Mouse (Mus musculus) liver, embryonic 14.5 days (tissue): Measurements from ENCODE around the gene Gpr179.
"Not testable (repeated sequence)": the region's sequence is repeated elsewhere in the genome, so short reads cannot be mapped to it uniquely, and the experiment has no call there.

Source experiments
- CTCF ChIP-seq: IDR thresholded peaks from 2 replicates; pipeline ENCODE4 v1.5.1; 2016; ENCODE audit warnings: antibody characterized with exemption, low read depth, control low read depth
- EP300 ChIP-seq: IDR thresholded peaks from 2 replicates; pipeline ENCODE4 v1.6.1; 2016; ENCODE audit warnings: antibody characterized with exemption, low read depth

DNA sequence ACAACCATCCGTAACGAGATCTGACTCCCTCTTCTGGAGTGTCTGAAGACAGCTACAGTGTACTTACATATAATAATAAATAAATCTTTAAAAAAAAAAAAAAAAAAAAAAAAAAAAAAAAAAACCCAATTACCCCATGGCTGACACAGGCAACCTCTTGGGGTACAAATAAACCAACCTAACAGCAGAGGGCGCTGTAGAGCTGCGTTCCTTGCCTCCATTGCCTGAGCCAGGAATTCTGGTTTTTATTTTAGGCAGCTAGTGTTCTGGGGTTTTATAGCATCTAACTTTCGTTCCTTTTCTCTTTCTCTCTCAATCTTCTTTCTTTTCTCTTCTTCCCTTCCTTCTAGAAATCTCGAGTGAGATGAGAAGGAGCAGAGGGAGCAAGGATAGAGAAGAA, 5.8 kb upstream of the Gpr179 start:
- TF ChIP-seq CTCF: peak; percentile 86
- not testable (repeated sequence) for TF ChIP-seq EP300
